Mouse (Mus musculus) ES-CJ7 (cell line): Measurements from ENCODE around the gene Kcnh5.
A peak's percentile ranks its signal among the peaks of the same experiment; 100 is the strongest.

Experiments used
- DNase-seq: peaks from one replicate; pipeline ENCODE4 v3.0.0; 2011; ENCODE audit warnings: low read depth, low spot score

Kcnh5 gene

GRCm38 (mm10) chr12:75176691-75177645 is at the start of gene Kcnh5:
TSS of gene Kcnh5 (minus strand) at chr12:75177332.
- DNase-seq = peak; percentile 69

DNA sequence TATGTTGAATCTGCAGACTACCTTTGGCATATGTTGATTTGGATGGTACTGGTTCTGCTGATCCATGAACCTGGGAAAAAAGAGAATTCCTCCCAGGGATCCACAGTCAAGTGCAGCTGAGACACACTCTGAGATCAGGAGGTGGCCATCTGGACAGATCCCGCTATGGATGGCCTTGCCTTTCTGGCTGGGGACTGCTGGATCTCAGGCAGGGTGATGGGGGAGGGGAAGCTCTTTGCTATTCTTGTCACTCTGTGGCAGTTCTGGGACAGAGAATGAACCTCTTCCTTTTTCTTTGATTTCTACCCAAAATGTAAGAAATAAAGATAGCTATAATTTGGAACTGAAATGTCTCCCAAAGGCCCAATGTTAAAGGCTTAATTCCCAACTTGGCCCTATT is 46.8 kb upstream of the Kcnh5 start:
- DNase-seq = no peak

- DNase-seq = no peak
Measured at GRCm38 (mm10) chr12:75189413-75189812, 12.3 kb upstream of the Kcnh5 start.

DNA sequence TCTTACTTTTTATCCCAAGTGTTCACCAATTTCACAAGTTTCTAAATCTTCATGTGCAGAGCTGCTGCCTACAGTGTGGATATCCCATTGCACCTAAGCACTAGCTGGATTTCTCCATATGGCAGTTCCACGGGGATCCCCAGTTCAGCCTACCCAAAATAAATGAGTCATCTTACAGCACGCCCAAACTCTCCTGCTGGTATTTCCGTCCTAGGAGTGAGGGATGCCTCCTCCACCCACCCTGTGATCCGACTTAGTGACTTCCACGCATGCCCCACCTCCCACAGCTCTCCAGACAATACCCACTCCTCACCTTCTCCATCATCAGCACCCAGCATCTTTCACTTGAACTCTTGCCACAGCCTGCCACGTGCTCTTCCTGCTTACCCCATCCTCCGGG is 5.5 kb upstream of the Kcnh5 start:
- DNase-seq = no peak

DNA sequence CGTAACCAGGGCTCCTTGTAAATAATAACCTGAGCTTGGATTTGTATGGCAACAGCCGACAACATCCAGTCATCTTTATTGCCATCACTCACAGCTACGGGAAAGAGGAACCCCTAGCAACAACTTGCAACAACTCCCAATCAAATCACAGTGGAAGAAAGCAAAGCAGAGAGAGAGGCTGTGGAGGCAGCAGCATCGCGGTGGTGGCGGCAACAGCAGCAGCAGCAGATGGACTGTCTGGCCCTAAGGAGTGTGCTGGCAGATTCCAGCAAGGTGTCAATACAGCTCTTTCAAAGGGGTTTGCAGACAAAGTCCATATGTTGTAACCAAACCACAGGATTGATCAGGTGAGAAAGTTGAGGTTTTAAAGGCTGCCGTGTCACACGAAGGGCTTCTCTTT is 2.4 kb upstream of the Kcnh5 start:
- DNase-seq = no peak

DNA sequence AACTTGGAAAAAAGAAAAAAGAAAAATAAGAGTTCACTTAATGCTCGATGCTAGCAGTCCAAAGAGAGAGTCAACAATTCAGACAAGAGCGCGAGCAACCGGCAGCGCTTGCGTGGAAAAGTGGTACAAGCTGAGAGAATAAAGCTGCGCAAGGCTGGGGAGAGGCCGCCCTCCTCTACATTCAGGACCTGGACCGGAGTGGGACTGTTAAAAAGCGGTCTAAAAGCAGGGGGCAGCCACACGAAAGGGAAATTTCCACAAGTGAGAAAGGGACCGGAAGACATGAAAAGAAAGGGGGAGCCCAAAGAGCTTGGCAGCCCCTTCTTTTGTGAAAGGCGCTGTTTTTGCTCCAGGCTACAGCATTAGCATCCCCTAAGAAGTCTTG is 506 bp upstream of the Kcnh5 start:
- peak; percentile 3 for DNase-seq

GRCm38 (mm10) chr12:75175931-75176565 is 1.1 kb downstream of the Kcnh5 start:
- DNase-seq = no peak

DNA sequence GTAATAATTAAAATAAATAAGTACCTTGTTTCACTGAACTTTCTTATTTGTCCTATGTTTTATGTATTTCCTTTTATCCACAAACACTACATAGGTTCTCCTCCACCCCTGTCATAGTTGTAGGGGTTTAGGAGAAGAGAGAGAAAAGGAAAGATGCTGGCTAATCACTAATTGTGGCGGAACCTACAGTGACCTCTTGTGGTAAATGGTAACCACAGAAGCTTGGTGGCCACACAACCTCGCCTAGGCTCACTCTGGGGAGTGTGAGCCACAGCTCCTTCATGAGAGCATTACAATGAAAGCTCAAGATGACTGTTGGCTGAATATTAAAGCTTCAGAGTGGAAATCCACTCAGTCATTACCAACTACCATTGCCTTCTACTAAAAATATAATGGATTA is 6.2 kb downstream of the Kcnh5 start:
- peak; percentile 9 for DNase-seq

- DNase-seq = no peak
Measured at GRCm38 (mm10) chr12:75153076-75153568, 24.0 kb downstream of the Kcnh5 start.

DNA sequence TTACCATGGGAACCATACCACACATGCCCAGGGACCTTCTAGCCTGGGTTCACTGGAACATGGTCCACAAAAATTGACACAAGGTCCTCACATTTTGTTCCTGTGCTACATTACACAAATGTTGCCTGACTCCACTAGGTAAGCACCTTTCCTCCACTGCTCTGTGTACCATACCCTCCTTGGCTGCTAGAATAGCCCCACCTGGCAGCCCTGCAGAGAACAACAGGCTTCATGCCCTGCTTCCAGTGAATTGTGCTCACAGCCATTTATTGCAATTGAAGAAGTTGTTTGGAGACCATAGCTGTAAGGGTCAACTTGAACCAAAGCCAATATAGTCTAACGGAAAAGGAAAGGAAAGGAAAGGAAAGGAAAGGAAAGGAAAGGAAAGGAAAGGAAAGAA is 37.3 kb downstream of the Kcnh5 start:
- no peak for DNase-seq

DNA sequence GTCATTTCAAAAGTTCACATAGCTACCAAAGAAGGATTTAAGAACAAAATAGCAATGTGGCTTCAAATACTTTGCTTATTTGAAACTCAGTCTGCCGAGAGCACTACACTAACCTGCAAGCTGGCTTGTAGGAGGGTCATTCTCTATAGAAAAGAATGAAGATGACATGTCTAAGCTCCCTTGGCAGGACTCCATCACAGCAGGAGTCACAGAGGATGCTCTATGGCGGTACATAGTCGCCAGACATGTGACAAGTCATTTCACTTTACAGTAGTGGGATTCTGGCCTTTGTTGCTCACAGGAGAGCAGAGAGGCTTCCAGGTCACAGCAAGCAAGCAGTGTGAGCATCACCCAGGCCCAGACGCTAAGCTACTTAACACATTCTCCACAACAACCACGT is 85.2 kb downstream of the Kcnh5 start:
- no peak for DNase-seq

DNA sequence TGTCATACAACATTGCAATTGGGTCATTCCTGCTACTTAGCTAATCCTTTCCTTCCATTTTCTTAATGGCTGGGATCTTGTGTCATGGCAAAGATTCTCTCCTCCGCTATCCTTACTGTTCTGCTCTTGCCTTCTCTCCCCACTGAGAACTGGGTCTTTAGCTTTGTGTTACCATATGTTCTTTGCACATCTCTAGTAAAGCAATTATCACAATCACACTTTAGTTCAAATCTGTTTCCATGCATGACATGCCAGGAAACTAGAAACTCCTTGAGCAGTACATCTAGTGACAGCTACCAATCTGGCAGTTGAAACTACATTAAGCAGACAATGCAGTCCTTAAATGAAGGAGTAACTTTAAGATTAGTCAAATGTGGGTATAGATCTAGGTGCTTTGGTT is 86.2 kb downstream of the Kcnh5 start:
- no peak for DNase-seq

GRCm38 (mm10) chr12:75077175-75077574 is 100.0 kb downstream of the Kcnh5 start:
- no peak for DNase-seq

- DNase-seq = no peak
Measured at GRCm38 (mm10) chr12:75071043-75071442, 106.1 kb downstream of the Kcnh5 start.

DNA sequence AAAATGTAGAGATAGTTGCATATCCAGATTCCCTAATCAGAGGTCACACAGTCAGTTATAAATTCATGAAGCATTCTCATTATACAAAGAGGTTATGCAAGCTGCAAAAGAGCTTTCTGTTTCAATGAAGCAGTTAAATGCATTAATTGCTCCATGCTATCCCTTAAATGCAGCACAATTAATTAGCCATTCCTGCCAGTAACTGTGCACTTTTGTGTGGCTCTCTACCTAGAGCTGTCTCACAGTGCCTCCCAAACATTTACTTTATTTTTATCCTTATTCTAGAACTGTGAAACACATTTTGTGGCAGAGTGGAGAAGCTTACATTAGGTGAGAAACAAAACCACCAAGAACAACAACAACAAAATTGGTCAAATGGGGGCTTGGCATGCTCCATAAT is 114.6 kb downstream of the Kcnh5 start:
- no peak for DNase-seq

DNA sequence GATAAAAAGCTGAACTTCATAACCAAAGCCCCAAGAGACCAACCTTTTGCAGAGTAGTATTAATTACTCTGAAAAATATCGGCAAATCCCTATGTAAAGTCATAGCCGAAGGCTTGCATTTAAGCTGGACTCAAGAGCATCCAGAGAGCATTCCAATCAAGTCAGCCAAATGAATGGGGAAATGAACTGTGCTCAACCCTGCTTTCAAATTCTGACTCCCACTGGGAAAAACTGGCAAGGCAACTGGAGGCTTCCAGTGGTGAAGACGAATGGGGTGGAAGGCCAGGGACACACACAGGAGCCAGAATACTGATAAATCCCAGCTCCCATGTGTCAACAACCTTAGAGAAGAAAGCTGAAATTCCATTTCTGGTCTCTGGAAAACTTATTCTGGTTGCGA is 115.4 kb downstream of the Kcnh5 start:
- DNase-seq = no peak

DNA sequence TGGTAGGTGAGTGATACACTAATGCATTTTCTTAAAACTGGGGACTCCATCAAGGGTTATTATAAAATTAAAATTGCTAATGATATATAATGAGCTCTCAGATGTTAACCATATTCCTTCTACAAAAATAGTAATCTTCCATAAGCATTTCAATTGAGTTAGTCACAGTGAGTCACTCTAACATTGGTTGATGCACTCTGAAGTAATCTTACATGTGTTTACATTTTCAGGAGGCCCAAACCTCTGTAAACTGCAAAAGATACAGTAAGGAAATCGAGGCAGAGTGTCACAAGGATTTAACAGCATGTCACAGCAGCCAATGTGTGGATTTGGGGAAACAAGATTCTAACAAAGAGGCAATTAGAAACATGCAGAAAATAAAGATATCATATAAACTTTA is 123.4 kb downstream of the Kcnh5 start:
- no peak for DNase-seq

- no peak for DNase-seq
Measured at GRCm38 (mm10) chr12:75036694-75037093, 140.4 kb downstream of the Kcnh5 start.

DNA sequence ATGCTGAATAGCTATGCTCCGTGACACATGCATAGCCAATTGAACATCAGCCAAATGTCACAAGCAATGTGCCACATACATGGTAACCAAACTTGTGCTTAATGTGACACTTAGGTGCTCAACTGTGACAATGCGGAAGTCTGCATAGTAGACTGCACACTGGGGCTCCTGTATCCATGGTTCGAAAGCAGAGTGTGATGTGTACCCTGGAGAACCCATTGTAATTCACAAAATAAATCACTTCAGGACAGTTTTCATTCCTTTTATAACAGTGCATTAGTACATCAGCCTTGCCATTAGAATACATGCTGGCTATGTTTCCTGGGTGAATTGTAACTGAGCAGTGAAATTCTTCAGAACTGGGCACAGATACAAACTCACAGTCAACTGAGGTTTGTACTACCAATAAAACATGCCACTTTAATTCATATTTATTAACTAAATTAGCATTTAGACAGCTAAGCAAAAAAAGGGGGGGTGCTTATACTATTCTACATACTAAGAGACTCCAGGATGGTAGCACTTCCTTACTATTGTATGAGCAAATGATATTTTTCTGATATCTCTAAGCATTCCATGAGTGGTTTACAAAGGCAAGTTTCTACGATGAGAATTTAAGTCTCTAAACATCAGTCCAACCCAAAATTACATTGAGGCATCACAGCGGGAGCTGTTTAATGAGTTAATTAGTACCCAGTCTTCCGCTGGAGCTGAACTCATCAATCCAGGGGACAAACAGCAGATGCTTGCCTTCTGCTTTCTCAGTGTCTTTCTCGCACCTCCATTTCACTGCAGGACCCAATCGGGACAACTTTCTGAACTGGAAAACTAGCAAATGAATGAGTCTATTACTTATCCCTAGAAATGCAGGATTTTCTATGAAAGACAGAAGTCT is 144.9 kb downstream of the Kcnh5 start:
- DNase-seq = no peak

GRCm38 (mm10) chr12:74971187-74971586 is 205.9 kb downstream of the Kcnh5 start:
- no peak for DNase-seq

GRCm38 (mm10) chr12:74969420-74969819 is 207.7 kb downstream of the Kcnh5 start:
- DNase-seq = no peak

DNA sequence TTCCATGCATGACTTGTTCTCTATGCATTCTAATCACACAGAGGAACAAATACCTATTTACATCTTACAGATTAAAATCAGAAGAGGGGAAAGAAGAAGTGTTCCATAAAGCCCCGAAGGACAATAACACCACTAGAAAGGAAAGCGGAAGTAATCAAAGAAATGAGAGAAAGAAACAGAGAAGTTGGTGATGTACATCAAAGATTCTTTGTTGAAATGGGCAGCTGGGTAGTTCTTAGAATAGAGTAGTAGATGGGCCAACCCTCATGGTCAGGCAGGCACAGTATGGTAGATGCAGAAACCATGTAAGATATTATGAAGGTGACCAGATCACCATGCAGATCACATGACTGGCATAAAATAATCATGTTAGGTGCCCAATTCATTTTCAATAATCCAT is 210.9 kb downstream of the Kcnh5 start:
- no peak for DNase-seq
